Mouse (Mus musculus) thymus, adult 18-20 months (tissue): ENCODE data around the gene Tomm34.
A peak's percentile ranks its signal among the peaks of the same experiment; 100 is the strongest.
"Not testable (repeated sequence)": the region's sequence is repeated elsewhere in the genome, so short reads cannot be mapped to it uniquely, and the experiment has no call there.

ENCODE experiments used
- DNase-seq, 2 experiments: peaks; one replicate each; pipeline ENCODE4 v3.0.0; 2022; ENCODE audit warnings: mixed read lengths in 2 of 2

The Tomm34 gene

GRCm38 (mm10) chr2:164075088-164075487 is 4.1 kb upstream of the Tomm34 start:
- DNase-seq = peak; percentile 32 to 58

- peak; percentile 98 for DNase-seq
These were observed 3.1 kb upstream of the Tomm34 start for GRCm38 (mm10) chr2:164073918-164074578.

GRCm38 (mm10) chr2:164073120-164073519 is 2.2 kb upstream of the Tomm34 start:
- DNase-seq = no peak

- no peak for DNase-seq
These were observed 1.1 kb upstream of the Tomm34 start for GRCm38 (mm10) chr2:164072109-164072508.

GRCm38 (mm10) chr2:164071437-164071820 is 460 bp upstream of the Tomm34 start:
- DNase-seq = not testable (repeated sequence)

GRCm38 (mm10) chr2:164070142-164070764 is 716 bp downstream of the Tomm34 start, which contains the start of gene Stk4:
TSS of gene Stk4 (plus strand) at chr2:164070322.
- no peak for DNase-seq

GRCm38 (mm10) chr2:164059634-164060235 is 11.2 kb downstream of the Tomm34 start:
- no peak for DNase-seq

- DNase-seq = peak in 1 of 2 experiments; percentile 38
These were observed 16.3 kb downstream of the Tomm34 start for GRCm38 (mm10) chr2:164054671-164055070.

- peak in 1 of 2 experiments; percentile 24 for DNase-seq
These were observed 17.2 kb downstream of the Tomm34 start for GRCm38 (mm10) chr2:164053767-164054166.

GRCm38 (mm10) chr2:164047197-164047690 is 23.7 kb downstream of the Tomm34 start:
- DNase-seq = peak in 1 of 2 experiments; percentile 56

GRCm38 (mm10) chr2:164041523-164041922 is 29.4 kb downstream of the Tomm34 start:
- no peak for DNase-seq

GRCm38 (mm10) chr2:164040949-164041348 is 30.0 kb downstream of the Tomm34 start:
- no peak for DNase-seq

GRCm38 (mm10) chr2:164038407-164039028 is 32.5 kb downstream of the Tomm34 start:
- DNase-seq = no peak

- DNase-seq = no peak
These were observed 34.4 kb downstream of the Tomm34 start for GRCm38 (mm10) chr2:164036520-164037019.

- DNase-seq = no peak
These were observed 38.0 kb downstream of the Tomm34 start for GRCm38 (mm10) chr2:164032973-164033372.

GRCm38 (mm10) chr2:164031147-164031546 is 39.8 kb downstream of the Tomm34 start:
- no peak for DNase-seq

GRCm38 (mm10) chr2:164025150-164025549 is 45.8 kb downstream of the Tomm34 start, which contains the start of gene Pabpc1l:
TSS of gene Pabpc1l (plus strand) at chr2:164025450.
- no peak for DNase-seq

GRCm38 (mm10) chr2:164022104-164022503 is 48.9 kb downstream of the Tomm34 start:
- DNase-seq = no peak

GRCm38 (mm10) chr2:164019943-164020342 is 51.0 kb downstream of the Tomm34 start:
- DNase-seq = no peak

GRCm38 (mm10) chr2:164018910-164019309 is 52.1 kb downstream of the Tomm34 start:
- no peak for DNase-seq

GRCm38 (mm10) chr2:164015304-164015703 is 55.7 kb downstream of the Tomm34 start:
- DNase-seq = no peak

GRCm38 (mm10) chr2:164010944-164011343 is 60.0 kb downstream of the Tomm34 start:
- no peak for DNase-seq

- no peak for DNase-seq
These were observed 60.5 kb downstream of the Tomm34 start for GRCm38 (mm10) chr2:164010496-164010895.
